Mouse (Mus musculus): ENCODE measurements around the gene Sypl2. TPM values are rescaled to one million over a fixed set of nuclear protein-coding genes. Genes with fewer than 3 reads are reported as not detected.

Gene Sypl2
- polyA plus RNA-seq, 2 experiments, result 2.7 to 3.7 TPM

DNA sequence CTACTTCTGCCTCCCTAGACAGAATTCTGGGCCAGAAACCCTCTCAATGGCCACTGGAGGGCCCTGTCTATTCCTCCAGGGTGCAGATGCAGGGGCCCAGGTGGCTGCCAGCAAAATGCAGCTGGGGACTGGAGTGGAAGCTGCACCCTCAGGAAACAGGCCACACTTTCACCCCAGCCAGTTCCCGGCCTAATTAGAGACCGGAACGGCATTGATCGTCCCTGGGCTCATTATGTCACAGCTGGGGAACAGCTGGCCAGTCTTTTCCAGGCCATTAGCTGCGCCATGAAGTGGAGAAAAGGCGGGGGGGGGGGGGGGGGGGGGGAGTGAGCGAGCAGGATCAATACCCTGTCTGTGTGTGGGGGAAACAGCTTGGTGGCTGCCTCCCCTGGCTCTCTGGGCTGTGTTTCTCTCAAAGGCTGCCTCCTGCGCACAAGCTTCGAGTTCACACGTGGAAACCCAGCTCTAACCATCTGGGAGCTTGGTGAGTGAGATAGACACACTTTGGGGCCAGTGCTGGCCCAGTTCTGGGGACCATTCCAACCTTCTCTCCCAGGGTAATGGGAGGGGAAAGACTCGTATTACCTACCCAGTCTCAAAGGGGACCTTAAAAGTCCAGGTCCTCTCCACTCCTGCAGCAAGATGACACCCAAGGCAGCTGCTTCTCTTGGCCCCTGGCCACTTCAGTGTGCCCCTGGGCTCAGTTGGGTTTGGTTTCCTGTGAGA, 59.8 kb downstream of the Sypl2 start:
- Histone ChIP-seq H3K36me3 (ENCODE audit: control insufficient read depth, insufficient read depth, low read length) (no peaks in the 10 kb centered on the region), H3K27ac (replicated peaks; ENCODE audit: low read depth, low read length) (peak overlapping the region; percentile 58), H3K4me3 (replicated peaks; ENCODE audit: low read length) (no peak overlapping the region), H3K4me1 (ENCODE audit: control insufficient read depth, insufficient read depth, low read length) (peaks cover 45% of the 10 kb centered on the region), H3K27me3 (ENCODE audit: control insufficient read depth, insufficient read depth, low read length) (no peaks in the 10 kb centered on the region), H3K9ac (ENCODE audit: low read depth, low read length, severe bottlenecking) (no peak overlapping the region), H3K4me2 (replicated peaks; ENCODE audit: low read depth, low read length, severe bottlenecking) (peak overlapping the region; percentile 15; the same call in 1 of the 2 replicates), H3K9me3 (ENCODE audit: control insufficient read depth, low read length) (no peaks in the 10 kb centered on the region)
- TF ChIP-seq POLR2A (IDR thresholded peaks at IDR 0.05; ENCODE audit: borderline replicate concordance, extremely low read depth, insufficient read depth, insufficient read length), result no peak
- WGBS, result 11% methylated on average over 10 of the region's 11 CpGs
- DNase-seq (ENCODE audit: low spot score) (peak; percentile 76), ATAC-seq (ENCODE audit: low FRiP score, low read depth) (peak; percentile 79)

DNA sequence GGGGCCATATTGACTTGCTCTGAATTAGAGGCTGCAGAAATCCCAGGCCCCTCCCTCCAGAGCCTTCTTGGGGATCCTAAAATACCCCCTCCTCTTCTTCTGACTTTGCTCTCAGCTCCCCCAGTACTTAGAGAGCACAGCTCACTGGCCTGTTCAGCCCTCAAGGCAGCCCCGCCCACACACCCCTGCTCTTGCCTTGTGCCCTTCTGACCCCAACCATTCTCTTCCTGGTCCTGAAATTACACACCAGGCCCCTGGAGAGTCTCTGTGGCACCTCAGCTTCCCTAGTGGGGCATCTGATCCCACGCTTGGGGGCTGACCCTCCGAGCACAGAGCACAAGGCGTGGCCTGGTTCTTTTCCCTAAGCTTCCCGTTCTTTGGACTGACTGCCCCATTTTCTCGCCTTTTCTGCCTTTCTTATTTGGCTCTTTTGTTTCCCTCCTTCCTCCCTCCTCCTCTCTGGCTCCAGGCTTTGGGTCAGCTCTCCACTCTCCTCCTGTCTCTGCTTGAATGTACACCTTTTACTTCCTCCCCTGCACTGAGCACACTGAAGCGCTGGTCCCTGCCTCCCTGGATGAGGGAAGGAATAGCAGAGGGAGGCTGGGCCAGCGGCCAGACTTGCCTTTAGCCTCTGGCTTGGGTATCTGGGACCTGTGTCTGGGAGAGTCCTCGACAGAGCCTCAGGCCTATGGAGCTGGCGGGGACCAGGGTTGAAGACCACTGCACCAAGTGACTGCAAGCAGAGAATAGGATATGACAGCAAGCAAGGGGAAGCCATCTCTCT, 60.7 kb downstream of the Sypl2 start:
- no peak overlapping the region for H3K4me2 ChIP-seq (replicated peaks; ENCODE audit: low read depth, low read length, severe bottlenecking)
- TF ChIP-seq POLR2A (IDR thresholded peaks at IDR 0.05; ENCODE audit: borderline replicate concordance, extremely low read depth, insufficient read depth, insufficient read length), result no peak
- DNase-seq (ENCODE audit: low spot score), result no peak
- peak overlapping the region; percentile 10; the same call in 1 of the 2 replicates for H3K27ac ChIP-seq (replicated peaks; ENCODE audit: low read depth, low read length)
- peak; percentile 18; the same call in 1 of the 2 replicates for ATAC-seq (ENCODE audit: low FRiP score, low read depth)
- H3K36me3 ChIP-seq (ENCODE audit: control insufficient read depth, insufficient read depth, low read length), result no peaks in the 10 kb centered on the region
- H3K27me3 ChIP-seq (ENCODE audit: control insufficient read depth, insufficient read depth, low read length), result no peaks in the 10 kb centered on the region
- peaks cover 45% of the 10 kb centered on the region for H3K4me1 ChIP-seq (ENCODE audit: control insufficient read depth, insufficient read depth, low read length)
- H3K9ac ChIP-seq (ENCODE audit: low read depth, low read length, severe bottlenecking), result no peak overlapping the region
- no peak overlapping the region for H3K4me3 ChIP-seq (replicated peaks; ENCODE audit: low read length)
- 22% methylated on average over 10 of the region's 10 CpGs for WGBS
- H3K9me3 ChIP-seq (ENCODE audit: control insufficient read depth, low read length), result no peaks in the 10 kb centered on the region

DNA sequence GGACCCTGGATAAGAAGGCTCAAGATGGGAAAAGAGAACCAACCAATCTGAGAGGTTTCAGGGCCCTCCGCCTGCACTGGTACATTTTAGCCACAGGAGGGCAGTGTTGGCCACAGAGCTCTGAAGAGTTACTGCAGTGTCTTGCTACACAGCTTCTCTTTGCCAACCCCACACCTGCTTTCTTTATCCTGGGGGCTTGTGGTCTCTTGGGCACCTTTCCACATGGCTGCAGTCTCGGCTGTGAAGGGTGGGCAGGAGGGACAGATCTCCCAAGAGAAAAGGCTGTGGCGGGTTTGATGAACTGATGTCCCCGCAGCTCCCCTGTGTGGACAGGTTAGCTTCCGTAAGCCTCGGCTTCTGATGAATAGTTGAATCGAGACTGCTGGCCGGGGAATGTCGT, 61.6 kb downstream of the Sypl2 start:
- TF ChIP-seq POLR2A (IDR thresholded peaks at IDR 0.05; ENCODE audit: borderline replicate concordance, extremely low read depth, insufficient read depth, insufficient read length), result no peak
- no peaks in the 10 kb centered on the region for H3K9me3 ChIP-seq (ENCODE audit: control insufficient read depth, low read length)
- ATAC-seq (ENCODE audit: low FRiP score, low read depth) (no peak), DNase-seq (ENCODE audit: low spot score) (peak; percentile 85)
- H3K4me3 ChIP-seq (replicated peaks; ENCODE audit: low read length), result no peak overlapping the region
- H3K27ac ChIP-seq (replicated peaks; ENCODE audit: low read depth, low read length), result no peak overlapping the region
- no peaks in the 10 kb centered on the region for H3K36me3 ChIP-seq (ENCODE audit: control insufficient read depth, insufficient read depth, low read length)
- no peak overlapping the region for H3K9ac ChIP-seq (ENCODE audit: low read depth, low read length, severe bottlenecking)
- H3K27me3 ChIP-seq (ENCODE audit: control insufficient read depth, insufficient read depth, low read length), result no peaks in the 10 kb centered on the region
- H3K4me1 ChIP-seq (ENCODE audit: control insufficient read depth, insufficient read depth, low read length), result peaks cover 45% of the 10 kb centered on the region
- 8% methylated on average over 9 of the region's 9 CpGs for WGBS
- peak overlapping the region; percentile 36 for H3K4me2 ChIP-seq (replicated peaks; ENCODE audit: low read depth, low read length, severe bottlenecking)

DNA sequence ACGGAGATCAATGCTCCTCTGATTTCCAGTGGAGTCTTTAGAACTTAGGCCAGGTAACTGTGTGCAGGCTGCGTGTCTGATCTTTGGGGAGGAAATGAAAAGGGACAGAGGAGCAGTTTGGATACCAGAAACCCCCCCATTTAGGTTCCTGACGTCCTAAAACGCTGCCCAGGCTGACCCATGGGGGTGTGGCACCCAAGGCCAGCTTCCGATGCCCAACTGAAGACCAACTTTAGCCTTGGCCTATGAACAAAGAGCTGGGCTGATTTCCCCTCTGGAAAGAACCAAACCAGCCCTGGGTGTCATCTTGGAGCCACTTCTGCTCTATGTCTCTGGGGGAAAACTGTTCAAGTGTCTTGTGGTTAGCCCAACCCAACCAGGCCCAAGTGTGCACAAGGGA, 62.4 kb downstream of the Sypl2 start:
- WGBS, result 74% methylated on average over 5 of the region's 5 CpGs
- Histone ChIP-seq H3K9me3 (ENCODE audit: control insufficient read depth, low read length) (no peaks in the 10 kb centered on the region), H3K4me3 (replicated peaks; ENCODE audit: low read length) (no peak overlapping the region), H3K4me2 (replicated peaks; ENCODE audit: low read depth, low read length, severe bottlenecking) (no peak overlapping the region), H3K9ac (ENCODE audit: low read depth, low read length, severe bottlenecking) (0 out of 2 replicates have a peak overlapping the region, but pooled peaks have one; percentile 5), H3K27ac (replicated peaks; ENCODE audit: low read depth, low read length) (no peak overlapping the region), H3K4me1 (ENCODE audit: control insufficient read depth, insufficient read depth, low read length) (peaks cover 40% of the 10 kb centered on the region), H3K27me3 (ENCODE audit: control insufficient read depth, insufficient read depth, low read length) (no peaks in the 10 kb centered on the region), H3K36me3 (ENCODE audit: control insufficient read depth, insufficient read depth, low read length) (no peaks in the 10 kb centered on the region)
- ATAC-seq (ENCODE audit: low FRiP score, low read depth) (no peak), DNase-seq (ENCODE audit: low spot score) (no peak)
- TF ChIP-seq POLR2A (IDR thresholded peaks at IDR 0.05; ENCODE audit: borderline replicate concordance, extremely low read depth, insufficient read depth, insufficient read length), result no peak

Other genes with a start within 250 kb of the Sypl2 start
- gene Gstm2, start 240.2 kb downstream of the Sypl2 start, polyA plus RNA-seq (2012; rRNA removed), result 44.0 and 51.0 TPM in 2 replicates
- 56.7 and 61.0 TPM in 2 replicates for gene Gstm2, start 240.2 kb downstream of the Sypl2 start, polyA plus RNA-seq (2014; fragmentation: Nextera tagmentation; extraction: Ambion mirVana)
- gene Gstm1, start 208.7 kb downstream of the Sypl2 start, polyA plus RNA-seq (2012; rRNA removed), result 31.6 and 43.9 TPM in 2 replicates
- gene Gstm1, start 208.7 kb downstream of the Sypl2 start, polyA plus RNA-seq (2014; fragmentation: Nextera tagmentation; extraction: Ambion mirVana), result 56.0 and 59.3 TPM in 2 replicates
- gene Gstm4, start 181.8 kb downstream of the Sypl2 start, polyA plus RNA-seq (2012; rRNA removed), result 14.4 and 14.5 TPM in 2 replicates
- 14.4 and 16.2 TPM in 2 replicates for gene Gstm4, start 181.8 kb downstream of the Sypl2 start, polyA plus RNA-seq (2014; fragmentation: Nextera tagmentation; extraction: Ambion mirVana)
- gene Ampd2, start 140.0 kb downstream of the Sypl2 start, polyA plus RNA-seq (2012; rRNA removed), result 116 and 161 TPM in 2 replicates
- gene Ampd2, start 140.0 kb downstream of the Sypl2 start, polyA plus RNA-seq (2014; fragmentation: Nextera tagmentation; extraction: Ambion mirVana), result 35.8 and 38.7 TPM in 2 replicates
- 0.70 and 0.88 TPM in 2 replicates for gene Gnat2, start 133.9 kb downstream of the Sypl2 start, polyA plus RNA-seq (2012; rRNA removed)
- 0.70 and 0.91 TPM in 2 replicates for gene Gnat2, start 133.9 kb downstream of the Sypl2 start, polyA plus RNA-seq (2014; fragmentation: Nextera tagmentation; extraction: Ambion mirVana)
- gene Gnai3, start 80.5 kb downstream of the Sypl2 start, polyA plus RNA-seq (2012; rRNA removed), result 81.8 and 89.8 TPM in 2 replicates
- 165 and 166 TPM in 2 replicates for gene Gnai3, start 80.5 kb downstream of the Sypl2 start, polyA plus RNA-seq (2014; fragmentation: Nextera tagmentation; extraction: Ambion mirVana)
- gene Gpr61, start 71.8 kb downstream of the Sypl2 start, polyA plus RNA-seq (2012; rRNA removed), result 0.20 and 0.26 TPM in 2 replicates
- gene Gpr61, start 71.8 kb downstream of the Sypl2 start, polyA plus RNA-seq (2014; fragmentation: Nextera tagmentation; extraction: Ambion mirVana), result 0.10 and 0.14 TPM in 2 replicates
- gene Amigo1, start 40.3 kb downstream of the Sypl2 start, polyA plus RNA-seq (2012; rRNA removed), result 11.3 and 14.8 TPM in 2 replicates
- 5.4 and 5.7 TPM in 2 replicates for gene Amigo1, start 40.3 kb downstream of the Sypl2 start, polyA plus RNA-seq (2014; fragmentation: Nextera tagmentation; extraction: Ambion mirVana)
- 3.8 and 5.0 TPM in 2 replicates for gene Cyb561d1, start 25.4 kb downstream of the Sypl2 start, polyA plus RNA-seq (2012; rRNA removed)
- gene Cyb561d1, start 25.4 kb downstream of the Sypl2 start, polyA plus RNA-seq (2014; fragmentation: Nextera tagmentation; extraction: Ambion mirVana), result 1.7 and 2.0 TPM in 2 replicates
- 37.0 and 45.2 TPM in 2 replicates for gene Atxn7l2, start 15.7 kb downstream of the Sypl2 start, polyA plus RNA-seq (2012; rRNA removed)
- gene Atxn7l2, start 15.7 kb downstream of the Sypl2 start, polyA plus RNA-seq (2014; fragmentation: Nextera tagmentation; extraction: Ambion mirVana), result 22.9 and 23.7 TPM in 2 replicates
- gene Psma5, start 30.3 kb upstream of the Sypl2 start, polyA plus RNA-seq (2012; rRNA removed), result 148 and 177 TPM in 2 replicates
- 301 and 312 TPM in 2 replicates for gene Psma5, start 30.3 kb upstream of the Sypl2 start, polyA plus RNA-seq (2014; fragmentation: Nextera tagmentation; extraction: Ambion mirVana)
- gene Sort1, start 57.4 kb upstream of the Sypl2 start, polyA plus RNA-seq (2012; rRNA removed), result 30.4 and 35.6 TPM in 2 replicates
- gene Sort1, start 57.4 kb upstream of the Sypl2 start, polyA plus RNA-seq (2014; fragmentation: Nextera tagmentation; extraction: Ambion mirVana), result 17.9 and 19.1 TPM in 2 replicates
- gene Mybphl, start 138.3 kb upstream of the Sypl2 start, polyA plus RNA-seq (2012; rRNA removed), result not detected in 2 replicates
- gene Mybphl, start 138.3 kb upstream of the Sypl2 start, polyA plus RNA-seq (2014; fragmentation: Nextera tagmentation; extraction: Ambion mirVana), result not detected in 2 replicates
- 86.7 and 91.5 TPM in 2 replicates for gene Psrc1, start 157.2 kb upstream of the Sypl2 start, polyA plus RNA-seq (2012; rRNA removed)
- 38.0 and 39.1 TPM in 2 replicates for gene Psrc1, start 157.2 kb upstream of the Sypl2 start, polyA plus RNA-seq (2014; fragmentation: Nextera tagmentation; extraction: Ambion mirVana)
- 18.9 and 23.3 TPM in 2 replicates for gene Celsr2, start 188.9 kb upstream of the Sypl2 start, polyA plus RNA-seq (2012; rRNA removed)
- 10.5 and 15.5 TPM in 2 replicates for gene Celsr2, start 188.9 kb upstream of the Sypl2 start, polyA plus RNA-seq (2014; fragmentation: Nextera tagmentation; extraction: Ambion mirVana)
- gene Sars, start 218.6 kb upstream of the Sypl2 start, polyA plus RNA-seq (2012; rRNA removed), result 52.4 and 80.2 TPM in 2 replicates
- gene Sars, start 218.6 kb upstream of the Sypl2 start, polyA plus RNA-seq (2014; fragmentation: Nextera tagmentation; extraction: Ambion mirVana), result 108 and 118 TPM in 2 replicates